Mouse (Mus musculus): ENCODE data around the gene Rab5c. TPM values are rescaled to one million over a fixed set of nuclear protein-coding genes. Genes with fewer than 3 reads are reported as not detected.

Rab5c gene
- polyA plus RNA-seq, 1 experiment from 2014 or later: 19.2 TPM

GRCm38 (mm10) chr11:100750127-100750526 lies 12.1 kb upstream of the Rab5c start:
- Histone ChIP-seq H3K36me3 (replicated peaks) (no peaks in the 10 kb centered on the region), H3K27me3 (peaks cover 81% of the 10 kb centered on the region), H3K9me3 (replicated peaks) (no peaks in the 10 kb centered on the region), H3K27ac (replicated peaks) (no peak overlapping the region), H3K4me3 (replicated peaks) (no peak overlapping the region), H3K4me2 (no peak overlapping the region), H3K4me1 (replicated peaks) (peaks cover 16% of the 10 kb centered on the region), H3K9ac (no peak overlapping the region)
- no peak for ATAC-seq (ENCODE audit: insufficient read depth)
- WGBS (ENCODE audit: insufficient replicate concordance): 71% methylated on average over 16 of the region's 16 CpGs

GRCm38 (mm10) chr11:100749469-100749868 lies 11.5 kb upstream of the Rab5c start:
- H3K36me3 ChIP-seq (replicated peaks): no peaks in the 10 kb centered on the region
- no peak overlapping the region for H3K9ac ChIP-seq
- WGBS (ENCODE audit: insufficient replicate concordance): 41% methylated on average over 25 of the region's 25 CpGs
- H3K4me3 ChIP-seq (replicated peaks): no peak overlapping the region
- no peak overlapping the region for H3K4me2 ChIP-seq
- peaks cover 16% of the 10 kb centered on the region for H3K4me1 ChIP-seq (replicated peaks)
- no peaks in the 10 kb centered on the region for H3K9me3 ChIP-seq (replicated peaks)
- no peak overlapping the region for H3K27ac ChIP-seq (replicated peaks)
- ATAC-seq (ENCODE audit: insufficient read depth): no peak
- peaks cover 81% of the 10 kb centered on the region for H3K27me3 ChIP-seq

- 28% methylated on average over 4 of the region's 4 CpGs for WGBS (ENCODE audit: insufficient replicate concordance)
- H3K9me3 ChIP-seq (replicated peaks): no peaks in the 10 kb centered on the region
- peaks cover 16% of the 10 kb centered on the region for H3K4me1 ChIP-seq (replicated peaks)
- H3K27me3 ChIP-seq: peaks cover 74% of the 10 kb centered on the region
- H3K4me2 ChIP-seq: no peak overlapping the region
- no peaks in the 10 kb centered on the region for H3K36me3 ChIP-seq (replicated peaks)
- H3K27ac ChIP-seq (replicated peaks): no peak overlapping the region
- no peak overlapping the region for H3K9ac ChIP-seq
- no peak overlapping the region for H3K4me3 ChIP-seq (replicated peaks)
- ATAC-seq (ENCODE audit: insufficient read depth): no peak
Measured at GRCm38 (mm10) chr11:100748620-100749019, 10.6 kb upstream of the Rab5c start.

GRCm38 (mm10) chr11:100747114-100747513 lies 9.1 kb upstream of the Rab5c start:
- Histone ChIP-seq H3K9me3 (replicated peaks) (no peaks in the 10 kb centered on the region), H3K27ac (replicated peaks) (no peak overlapping the region), H3K4me2 (no peak overlapping the region), H3K36me3 (replicated peaks) (no peaks in the 10 kb centered on the region), H3K9ac (no peak overlapping the region), H3K4me1 (replicated peaks) (peaks cover 16% of the 10 kb centered on the region), H3K4me3 (replicated peaks) (no peak overlapping the region), H3K27me3 (peaks cover 61% of the 10 kb centered on the region)
- peak; percentile 59; the same call in 1 of the 2 replicates for ATAC-seq (ENCODE audit: insufficient read depth)
- 47% methylated on average over 5 of the region's 5 CpGs for WGBS (ENCODE audit: insufficient replicate concordance)

GRCm38 (mm10) chr11:100746546-100746945 lies 8.5 kb upstream of the Rab5c start:
- Histone ChIP-seq H3K4me2 (no peak overlapping the region), H3K27ac (replicated peaks) (no peak overlapping the region), H3K9me3 (replicated peaks) (no peaks in the 10 kb centered on the region), H3K27me3 (peaks cover 55% of the 10 kb centered on the region), H3K4me3 (replicated peaks) (no peak overlapping the region), H3K36me3 (replicated peaks) (no peaks in the 10 kb centered on the region), H3K4me1 (replicated peaks) (peaks cover 16% of the 10 kb centered on the region), H3K9ac (no peak overlapping the region)
- no peak for ATAC-seq (ENCODE audit: insufficient read depth)
- 83% methylated on average over 10 of the region's 10 CpGs for WGBS (ENCODE audit: insufficient replicate concordance)

GRCm38 (mm10) chr11:100745085-100745484 lies 7.1 kb upstream of the Rab5c start:
- Histone ChIP-seq H3K27me3 (peaks cover 48% of the 10 kb centered on the region), H3K4me3 (replicated peaks) (no peak overlapping the region), H3K4me1 (replicated peaks) (peaks cover 19% of the 10 kb centered on the region), H3K4me2 (no peak overlapping the region), H3K9ac (no peak overlapping the region), H3K9me3 (replicated peaks) (no peaks in the 10 kb centered on the region), H3K27ac (replicated peaks) (no peak overlapping the region), H3K36me3 (replicated peaks) (no peaks in the 10 kb centered on the region)
- ATAC-seq (ENCODE audit: insufficient read depth): no peak
- WGBS (ENCODE audit: insufficient replicate concordance): 13% methylated on average over 6 of the region's 6 CpGs

GRCm38 (mm10) chr11:100741348-100741747 lies 3.3 kb upstream of the Rab5c start:
- H3K9ac ChIP-seq: no peak overlapping the region
- peaks cover 32% of the 10 kb centered on the region for H3K4me1 ChIP-seq (replicated peaks)
- WGBS (ENCODE audit: insufficient replicate concordance): 69% methylated on average over 6 of the region's 6 CpGs
- H3K27me3 ChIP-seq: peaks cover 16% of the 10 kb centered on the region
- H3K4me2 ChIP-seq: no peak overlapping the region
- no peaks in the 10 kb centered on the region for H3K9me3 ChIP-seq (replicated peaks)
- H3K4me3 ChIP-seq (replicated peaks): no peak overlapping the region
- no peak overlapping the region for H3K27ac ChIP-seq (replicated peaks)
- no peaks in the 10 kb centered on the region for H3K36me3 ChIP-seq (replicated peaks)
- ATAC-seq (ENCODE audit: insufficient read depth): no peak

- Histone ChIP-seq H3K4me2 (peak overlapping the region; percentile 81), H3K36me3 (replicated peaks) (peaks cover 5% of the 10 kb centered on the region), H3K9me3 (replicated peaks) (no peaks in the 10 kb centered on the region), H3K9ac (peak overlapping the region; percentile 55), H3K4me3 (replicated peaks) (peak overlapping the region; percentile 73), H3K27ac (replicated peaks) (peak overlapping the region; percentile 84), H3K27me3 (no peaks in the 10 kb centered on the region), H3K4me1 (replicated peaks) (peaks cover 52% of the 10 kb centered on the region)
- no peak for ATAC-seq (ENCODE audit: insufficient read depth)
- 29% methylated on average over 5 of the region's 5 CpGs for WGBS (ENCODE audit: insufficient replicate concordance)
Measured at GRCm38 (mm10) chr11:100738749-100739148, 734 bp upstream of the Rab5c start.

GRCm38 (mm10) chr11:100737105-100737733 lies 796 bp downstream of the Rab5c start:
- no peaks in the 10 kb centered on the region for H3K27me3 ChIP-seq
- no peaks in the 10 kb centered on the region for H3K9me3 ChIP-seq (replicated peaks)
- H3K27ac ChIP-seq (replicated peaks): peak overlapping the region; percentile 92
- peak overlapping the region; percentile 88 for H3K9ac ChIP-seq
- peak; percentile 57 for ATAC-seq (ENCODE audit: insufficient read depth)
- H3K4me2 ChIP-seq: peak overlapping the region; percentile 87
- peak overlapping the region; percentile 73 for H3K4me3 ChIP-seq (replicated peaks)
- H3K4me1 ChIP-seq (replicated peaks): peaks cover 67% of the 10 kb centered on the region
- 0% methylated on average over 13 of the region's 13 CpGs for WGBS (ENCODE audit: insufficient replicate concordance)
- H3K36me3 ChIP-seq (replicated peaks): peaks cover 20% of the 10 kb centered on the region

GRCm38 (mm10) chr11:100736746-100737080 lies 1.3 kb downstream of the Rab5c start:
- peak overlapping the region; percentile 92 for H3K27ac ChIP-seq (replicated peaks)
- H3K4me1 ChIP-seq (replicated peaks): peaks cover 72% of the 10 kb centered on the region
- peaks cover 25% of the 10 kb centered on the region for H3K36me3 ChIP-seq (replicated peaks)
- H3K4me3 ChIP-seq (replicated peaks): peak overlapping the region; percentile 73
- H3K4me2 ChIP-seq: peak overlapping the region; percentile 87
- peak overlapping the region; percentile 88 for H3K9ac ChIP-seq
- H3K27me3 ChIP-seq: no peaks in the 10 kb centered on the region
- no peak for ATAC-seq (ENCODE audit: insufficient read depth)
- H3K9me3 ChIP-seq (replicated peaks): no peaks in the 10 kb centered on the region
- WGBS (ENCODE audit: insufficient replicate concordance): 19% methylated on average over 4 of the region's 4 CpGs

- 22% methylated on average over 14 of the region's 14 CpGs for WGBS (ENCODE audit: insufficient replicate concordance)
Measured at GRCm38 (mm10) chr11:100735954-100736745, 1.9 kb downstream of the Rab5c start.

More at GRCm38 (mm10) chr11:100735954-100736745, 1.9 kb downstream of the Rab5c start:
- Histone ChIP-seq H3K27ac (replicated peaks) (peak overlapping the region; percentile 92), H3K27me3 (no peaks in the 10 kb centered on the region), H3K4me3 (replicated peaks) (peak overlapping the region; percentile 73), H3K4me1 (replicated peaks) (peaks cover 78% of the 10 kb centered on the region), H3K4me2 (peak overlapping the region; percentile 87), H3K9me3 (replicated peaks) (no peaks in the 10 kb centered on the region), H3K36me3 (replicated peaks) (peaks cover 28% of the 10 kb centered on the region), H3K9ac (peak overlapping the region; percentile 88)
- ATAC-seq (ENCODE audit: insufficient read depth): no peak

Measured in liver, embryonic 15.5 days (tissue).